Mouse (Mus musculus) lung, embryonic 14.5 days (tissue): ENCODE results near the gene Arpc3. TPM values are rescaled to one million over a fixed set of nuclear protein-coding genes. Genes with fewer than 3 reads are reported as not detected.

Experiments used
- ATAC-seq: fragments of 200-750 bp; cut with Nextera tagmentation; 2 replicates; pipeline ENCODE4 v1.8.0; 2017; ENCODE audit warnings: mild to moderate bottlenecking, moderate TSS enrichment, moderate library complexity; ENCODE audit not compliant: insufficient read depth
- DNase-seq: peaks from one replicate; pipeline ENCODE4 v3.0.0-alpha.2; 2015
- H3K27ac ChIP-seq: fragments of 300-500 bp; sonication (generic); 2 replicates; pipeline ENCODE4 v1.5.1; 2014; ENCODE audit warnings: low read depth, mild to moderate bottlenecking, moderate library complexity
- H3K27me3 ChIP-seq: fragments of 300-500 bp; sonication (generic); 2 replicates; pipeline ENCODE4 v1.6.1; 2014; ENCODE audit warnings: low read length, control low read depth; ENCODE audit not compliant: insufficient read depth
- H3K36me3 ChIP-seq: fragments of 300-500 bp; sonication (generic); 2 replicates; pipeline ENCODE4 v1.6.1; 2014; ENCODE audit warnings: control low read depth; ENCODE audit not compliant: insufficient read depth
- H3K4me1 ChIP-seq: fragments of 300-500 bp; sonication (generic); 2 replicates; pipeline ENCODE4 v1.6.1; 2014; ENCODE audit warnings: antibody characterized with exemption, control low read depth; ENCODE audit not compliant: insufficient read depth
- H3K4me2 ChIP-seq: fragments of 300-500 bp; sonication (generic); 2 replicates; pipeline ENCODE4 v1.6.1; 2014; ENCODE audit warnings: mild to moderate bottlenecking
- H3K4me3 ChIP-seq: fragments of 300-500 bp; sonication (generic); 2 replicates; pipeline ENCODE4 v1.5.1; 2014; ENCODE audit warnings: low read depth, low read length
- H3K9ac ChIP-seq: fragments of 300-500 bp; sonication (generic); 2 replicates; pipeline ENCODE4 v1.6.1; 2014
- H3K9me3 ChIP-seq: fragments of 300-500 bp; sonication (generic); 2 replicates; pipeline ENCODE4 v1.6.1; 2016; ENCODE audit warnings: low read depth, low read length, control low read depth
- CTCF ChIP-seq: IDR thresholded peaks from 2 replicates; pipeline ENCODE4 v1.5.1; 2016; ENCODE audit warnings: antibody characterized with exemption, low read depth
- WGBS: fragments of 180-500 bp; shearing (Covaris S2); extraction: QIAGEN DNeasy Blood & Tissue Kit; methylation state at CpG from one replicate; pipeline ENCODE4 v1.1.7; 2014; 5-methylcytosine and 5-hydroxymethylcytosine counted together
- polyA plus RNA-seq: library from polyadenylated mRNA; unstranded; fragments of >200 nt; fragmentation: Nextera tagmentation; extraction: Ambion mirVana; gene quantifications from 2 replicates; pipeline ENCODE4 v1.2.1, GENCODE M21; 2014

Gene Arpc3
- 45.7 and 48.7 TPM in 2 replicates for polyA plus RNA-seq

DNA sequence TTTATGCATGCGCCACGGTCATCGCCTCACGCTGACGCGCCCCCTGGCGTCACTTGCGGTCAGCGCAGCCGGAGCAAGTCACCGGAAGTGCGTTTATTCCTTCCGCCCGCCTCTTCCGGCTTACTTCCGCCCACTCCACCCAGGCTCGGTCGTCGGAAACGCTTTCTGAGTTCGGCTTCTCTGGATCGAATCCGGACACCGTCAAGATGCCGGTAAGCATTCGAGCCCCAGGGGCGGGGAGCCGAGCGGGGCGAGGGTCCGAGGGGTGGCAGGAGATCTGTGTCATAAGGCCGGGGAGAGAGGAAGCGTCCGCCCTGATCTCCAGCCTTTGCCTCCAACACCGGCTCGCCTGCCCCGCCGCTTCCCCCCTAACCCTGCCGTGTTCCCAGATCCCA lies at the start of gene Arpc3:
Gene Arpc3 (plus strand): TSS at position 93 of the 395 bp plus-strand sequence.
- WGBS, result 0% methylated on average over 39 of the region's 39 CpGs
- no peaks in the 10 kb centered on the region for H3K9me3 ChIP-seq
- H3K9ac ChIP-seq, result peak within 1 kb of the TSS; percentile 85
- peak within 1 kb of the TSS; percentile 84 for H3K4me2 ChIP-seq
- H3K4me1 ChIP-seq, result no peaks in the 10 kb centered on the region; the same call in 1 of the 2 replicates
- H3K4me3 ChIP-seq, result peak within 1 kb of the TSS; percentile 85
- peak; percentile 98 for DNase-seq
- peak within 1 kb of the TSS; percentile 69; the same call in 1 of the 2 replicates for H3K27ac ChIP-seq
- peak; percentile 83 for ATAC-seq
- peaks cover 4% of the 10 kb centered on the region for H3K36me3 ChIP-seq
- H3K27me3 ChIP-seq, result no peaks in the 10 kb centered on the region
- TF ChIP-seq CTCF, result peak; percentile 92

DNA sequence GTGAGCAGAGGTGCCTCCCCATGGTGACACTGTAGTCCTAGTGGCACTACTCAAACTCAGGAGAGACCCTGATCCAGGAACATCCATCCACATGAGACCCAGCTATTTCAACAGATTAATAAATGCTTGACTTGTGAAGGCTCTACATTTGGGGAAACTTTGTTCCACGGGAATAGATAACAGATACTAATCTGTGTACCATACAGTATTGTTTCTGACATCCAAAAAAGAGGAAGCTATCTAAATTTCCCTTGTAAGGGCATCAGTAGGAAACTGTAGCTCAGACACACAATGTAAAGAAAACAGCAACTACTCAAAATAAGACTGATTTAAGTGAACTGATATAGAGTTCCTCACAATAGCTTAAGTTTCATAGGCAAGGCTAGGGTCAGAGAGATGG lies 48.8 kb upstream of the Arpc3 start:
- H3K36me3 ChIP-seq, result no peaks in the 10 kb centered on the region
- 63% methylated on average over 1 of the region's 1 CpGs for WGBS

DNA sequence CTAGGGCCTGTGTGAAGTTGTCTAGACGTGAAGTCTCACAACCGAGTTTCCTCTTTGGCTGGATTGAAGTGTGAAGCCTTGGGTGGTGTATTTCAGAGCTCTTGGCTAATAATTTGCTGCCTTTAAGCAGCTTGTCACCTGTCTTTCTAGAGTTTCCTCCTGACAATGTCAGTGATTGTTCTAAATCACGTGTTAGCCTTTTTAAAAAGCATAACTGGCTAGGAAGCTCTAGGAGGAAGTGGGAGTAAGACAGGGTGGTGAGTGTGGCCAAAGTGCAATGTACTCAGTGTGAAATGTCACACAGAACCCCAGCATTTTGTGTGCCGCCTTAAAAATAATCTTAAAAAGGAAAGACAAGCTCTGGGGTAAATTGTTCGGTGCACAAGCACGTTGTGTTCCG lies 47.9 kb upstream of the Arpc3 start:
- 51% methylated on average over 7 of the region's 7 CpGs for WGBS
- ATAC-seq, result no peak
- H3K27me3 ChIP-seq, result no peaks in the 10 kb centered on the region

More for the DNA sequence above, 48.8 kb upstream of the Arpc3 start:
- H3K27ac ChIP-seq, result no peak overlapping the region
- ATAC-seq (no peak), DNase-seq (no peak)
- 0 out of 2 replicates have a peak, but pooled peaks cover 5% of the 10 kb centered on the region for H3K9me3 ChIP-seq
- H3K4me2 ChIP-seq, result no peak overlapping the region
- no peaks in the 10 kb centered on the region for H3K27me3 ChIP-seq
- no peak overlapping the region for H3K4me3 ChIP-seq
- no peak for TF ChIP-seq CTCF
- H3K9ac ChIP-seq, result no peak overlapping the region
- no peaks in the 10 kb centered on the region for H3K4me1 ChIP-seq

DNA sequence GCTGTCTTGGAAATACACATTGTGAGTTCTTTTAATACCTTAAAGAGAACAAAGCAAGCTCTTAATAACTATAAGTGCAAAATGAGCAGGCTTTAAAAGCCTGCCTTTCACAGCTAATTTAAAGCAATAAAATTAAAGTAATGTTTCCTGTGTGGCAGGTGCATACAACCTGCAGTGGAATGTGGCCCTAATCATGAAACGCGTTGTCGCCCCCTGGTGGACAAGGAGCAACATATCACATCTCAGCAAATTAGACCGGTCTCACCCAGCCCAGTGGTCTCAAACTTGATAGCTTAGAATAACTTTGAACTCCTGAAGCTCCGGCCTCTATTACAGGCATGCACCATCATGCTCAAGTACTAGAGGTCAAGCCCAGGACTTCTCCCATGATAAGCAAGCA lies 47.4 kb upstream of the Arpc3 start:
- H3K27ac ChIP-seq, result no peak overlapping the region
- DNase-seq (peak; percentile 87), ATAC-seq (peak; percentile 68; the same call in 1 of the 2 replicates)
- WGBS, result 6% methylated on average over 5 of the region's 5 CpGs
- no peaks in the 10 kb centered on the region for H3K4me1 ChIP-seq
- H3K9ac ChIP-seq, result no peak overlapping the region
- H3K36me3 ChIP-seq, result no peaks in the 10 kb centered on the region
- no peak overlapping the region for H3K4me2 ChIP-seq
- peak; percentile 94 for TF ChIP-seq CTCF
- no peak overlapping the region for H3K4me3 ChIP-seq
- 0 out of 2 replicates have a peak, but pooled peaks cover 5% of the 10 kb centered on the region for H3K9me3 ChIP-seq
- H3K27me3 ChIP-seq, result no peaks in the 10 kb centered on the region

More for the DNA sequence above, 47.9 kb upstream of the Arpc3 start:
- TF ChIP-seq CTCF, result no peak
- H3K4me3 ChIP-seq, result no peak overlapping the region
- H3K4me1 ChIP-seq, result no peaks in the 10 kb centered on the region
- no peak overlapping the region for H3K27ac ChIP-seq
- H3K9me3 ChIP-seq, result 0 out of 2 replicates have a peak, but pooled peaks cover 5% of the 10 kb centered on the region
- H3K9ac ChIP-seq, result no peak overlapping the region
- no peaks in the 10 kb centered on the region for H3K36me3 ChIP-seq
- DNase-seq, result no peak
- H3K4me2 ChIP-seq, result no peak overlapping the region

DNA sequence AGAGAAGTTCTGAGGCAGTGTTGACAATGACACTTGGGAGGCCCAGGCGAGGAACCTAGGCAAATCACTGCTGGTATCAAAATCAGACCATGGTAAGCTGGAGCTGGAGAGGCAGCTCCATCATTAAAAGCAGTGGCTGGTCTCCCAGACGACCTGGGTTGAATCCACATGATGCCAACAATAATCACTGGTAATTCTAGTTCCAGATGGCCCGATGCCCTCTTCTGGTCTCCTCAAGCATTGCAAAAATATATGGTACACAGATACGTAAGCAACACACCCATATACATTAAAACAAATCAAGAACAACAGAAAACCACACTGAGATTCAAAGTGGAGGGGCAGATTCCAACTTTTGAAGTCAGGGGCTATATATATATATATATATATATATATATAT lies 45.9 kb upstream of the Arpc3 start:
- DNase-seq (no peak), ATAC-seq (no peak)
- TF ChIP-seq CTCF, result no peak

DNA sequence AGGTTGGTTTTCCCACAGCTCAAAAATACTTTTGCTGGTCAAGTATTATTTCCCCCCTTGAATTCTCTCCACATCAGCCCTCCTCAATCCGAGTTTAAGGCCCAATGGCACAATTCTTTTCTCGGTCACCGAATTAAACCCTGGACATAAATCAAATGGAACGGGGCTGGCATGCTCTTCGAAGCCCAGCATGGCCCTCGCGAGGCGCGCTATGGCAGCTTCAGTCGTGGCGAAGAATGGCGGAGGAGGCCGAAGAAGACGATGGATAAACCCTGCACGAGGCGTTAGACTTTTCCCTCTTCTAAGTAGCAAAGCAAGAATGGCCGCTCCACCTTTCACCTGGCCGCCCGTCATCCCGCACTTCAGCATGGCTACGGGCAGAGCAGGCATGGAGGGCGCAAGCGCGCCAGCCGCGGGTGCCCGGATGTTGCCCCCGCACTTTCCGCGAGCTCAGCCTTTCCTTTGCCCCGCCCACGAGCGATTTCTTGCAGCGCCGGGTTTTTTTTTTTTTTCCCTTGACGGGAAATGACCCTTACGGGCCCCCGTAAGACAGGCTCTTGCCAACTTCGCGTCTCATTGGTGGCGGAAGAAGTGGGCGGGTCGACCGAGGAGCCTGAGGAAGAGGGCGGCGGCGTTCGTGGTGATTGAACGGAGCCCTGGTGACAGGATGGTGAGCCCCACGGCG lies 37.7 kb upstream of the Arpc3 start, which contains the start of the genes Rad9b and Vps29:
Gene Rad9b (minus strand): TSS at position 427 of the 685 bp plus-strand sequence.
Gene Vps29 (plus strand): TSS at position 563 of the 685 bp plus-strand sequence.
- peak within 1 kb of the TSS; percentile 70 for H3K27ac ChIP-seq

More for the DNA sequence above, 45.9 kb upstream of the Arpc3 start:
- no peak overlapping the region for H3K4me2 ChIP-seq
- H3K4me1 ChIP-seq, result no peaks in the 10 kb centered on the region
- 77% methylated on average over 4 of the region's 4 CpGs for WGBS
- H3K27me3 ChIP-seq, result no peaks in the 10 kb centered on the region
- H3K9me3 ChIP-seq, result 0 out of 2 replicates have a peak, but pooled peaks cover 5% of the 10 kb centered on the region
- no peak overlapping the region for H3K27ac ChIP-seq
- no peaks in the 10 kb centered on the region for H3K36me3 ChIP-seq
- no peak overlapping the region for H3K4me3 ChIP-seq
- no peak overlapping the region for H3K9ac ChIP-seq

DNA sequence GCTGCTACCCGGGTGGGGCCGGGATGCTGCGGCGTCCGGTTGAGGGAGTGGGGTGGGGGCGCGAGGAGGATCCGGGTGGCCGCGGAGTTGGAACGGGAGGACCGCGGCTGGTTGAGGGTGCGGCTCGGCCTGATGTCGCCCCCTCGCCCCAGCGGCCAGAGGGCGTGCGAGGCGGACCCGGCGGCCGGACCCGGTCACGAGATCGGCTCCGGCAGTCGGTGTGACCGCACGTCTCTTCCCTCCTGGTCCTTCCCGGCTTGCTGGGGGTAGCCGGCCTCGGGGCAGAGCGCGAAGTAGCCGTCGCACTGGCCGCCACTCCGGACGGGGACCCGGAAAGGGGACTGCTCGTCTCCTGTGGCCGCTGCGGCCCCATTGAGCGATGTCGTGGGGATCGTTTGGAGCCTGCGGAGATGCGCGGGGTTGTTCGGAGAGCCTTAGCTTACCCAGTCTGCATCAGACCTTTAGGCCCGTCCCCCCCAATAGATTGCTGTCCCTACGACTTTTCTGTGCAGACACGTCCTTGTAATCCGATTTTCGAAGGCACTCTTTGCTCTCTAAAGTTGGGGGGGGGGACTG lies 37.1 kb upstream of the Arpc3 start:
- WGBS, result under 1% methylated on average over 55 of the region's 57 CpGs

More for the DNA sequence above, 37.7 kb upstream of the Arpc3 start, which contains the start of the genes Rad9b and Vps29:
- DNase-seq, result peak; percentile 100
- Histone ChIP-seq H3K27me3 (no peaks in the 10 kb centered on the region), H3K9me3 (no peaks in the 10 kb centered on the region), H3K4me1 (0 out of 2 replicates have a peak, but pooled peaks cover 2% of the 10 kb centered on the region), H3K4me3 (peak within 1 kb of the TSS; percentile 86), H3K4me2 (peak within 1 kb of the TSS; percentile 86), H3K36me3 (no peaks in the 10 kb centered on the region), H3K9ac (peak within 1 kb of the TSS; percentile 84)
- ATAC-seq, result peak; percentile 92
- WGBS, result 1% methylated on average over 51 of the region's 51 CpGs
- no peak for TF ChIP-seq CTCF

More for the DNA sequence above, 37.1 kb upstream of the Arpc3 start:
- Histone ChIP-seq H3K9me3 (no peaks in the 10 kb centered on the region), H3K9ac (peak overlapping the region; percentile 84), H3K4me2 (peak overlapping the region; percentile 86), H3K27ac (peak overlapping the region; percentile 63), H3K36me3 (0 out of 2 replicates have a peak, but pooled peaks cover under 1% of the 10 kb centered on the region), H3K4me1 (0 out of 2 replicates have a peak, but pooled peaks cover 2% of the 10 kb centered on the region), H3K27me3 (no peaks in the 10 kb centered on the region), H3K4me3 (peak overlapping the region; percentile 86)
- DNase-seq (no peak), ATAC-seq (peak; percentile 80)
- TF ChIP-seq CTCF, result no peak
